Mouse (Mus musculus) right cerebral cortex, adult 18-20 months (tissue): ENCODE measurements at regions not wholly inside any gene's neighbourhood (a gene's known extent, or its start where the extent isn't known, plus 50 kb on each side); places are given as distances from the start of the nearest gene placed in this dataset.
A peak's percentile ranks its signal among the peaks of the same experiment; 100 is the strongest.

Experiments used
- DNase-seq: peaks from one replicate; pipeline ENCODE4 v3.0.0; 2022; ENCODE audit warnings: mixed read lengths

DNA sequence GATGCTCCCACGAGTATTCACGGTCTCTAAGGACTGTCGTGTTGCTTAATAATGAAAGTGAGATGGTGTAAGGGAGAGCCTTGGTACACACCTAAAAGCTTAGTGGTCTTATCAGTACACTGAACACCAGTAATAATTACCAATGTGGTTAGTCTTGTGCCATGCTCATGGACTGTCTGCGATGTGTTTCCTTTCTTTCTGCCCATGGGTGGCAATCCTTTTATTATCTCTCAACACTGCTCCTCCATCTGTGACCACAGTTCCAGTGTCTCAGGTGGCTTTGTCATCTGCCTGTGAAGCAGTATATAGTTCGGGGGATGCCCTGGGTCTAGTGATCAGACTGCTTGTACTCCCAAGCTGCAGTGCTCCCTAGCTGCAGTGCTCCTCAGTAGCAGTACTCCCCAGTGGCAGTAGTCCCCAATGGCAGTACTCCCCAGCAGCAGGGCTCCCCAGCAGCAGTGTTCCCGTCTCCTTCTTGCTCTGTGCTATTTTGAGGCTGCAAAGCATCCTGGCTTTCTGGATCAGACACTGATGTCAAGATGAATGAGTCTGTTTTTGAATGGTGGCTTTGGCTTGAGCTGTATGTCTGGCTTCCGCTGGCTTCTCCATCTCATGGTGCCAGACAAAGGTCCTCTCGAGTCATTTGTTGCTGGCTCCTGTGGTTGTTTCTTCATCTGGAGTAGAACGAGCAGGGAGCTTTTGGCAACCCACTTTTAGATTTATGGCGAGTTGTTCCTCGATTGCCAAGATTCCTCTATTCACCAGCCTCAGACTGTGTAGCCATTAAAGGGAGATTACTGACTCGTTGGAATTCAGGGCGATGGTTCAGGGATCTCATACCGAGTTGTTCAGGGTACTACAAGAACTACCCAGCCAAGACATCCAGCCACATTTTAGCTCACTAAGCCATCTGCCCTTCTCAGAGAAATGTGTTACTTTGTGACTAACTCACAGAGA, 88.4 kb upstream of the Plxnc1 start:
- DNase-seq, result peak; percentile 6

DNA sequence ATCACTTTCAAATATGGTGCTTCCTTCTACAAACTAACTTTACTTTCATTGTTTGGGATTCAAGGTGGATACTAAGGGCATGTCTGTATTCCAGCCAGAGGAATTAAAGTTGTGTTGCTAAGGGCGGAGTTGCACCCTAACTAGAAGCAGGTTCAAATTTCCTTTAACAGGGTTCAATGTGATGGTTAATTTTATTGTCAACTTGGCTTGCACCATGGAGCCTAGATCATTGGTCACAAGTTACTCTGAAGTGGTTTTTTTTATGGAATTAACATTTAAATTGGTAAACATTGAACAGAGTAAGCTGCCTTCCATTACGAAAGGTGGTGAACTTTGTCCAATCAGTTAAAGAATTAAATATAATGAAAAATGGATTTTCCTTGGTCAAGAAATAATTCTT, 86.7 kb upstream of the Plxnc1 start:
- no peak for DNase-seq

DNA sequence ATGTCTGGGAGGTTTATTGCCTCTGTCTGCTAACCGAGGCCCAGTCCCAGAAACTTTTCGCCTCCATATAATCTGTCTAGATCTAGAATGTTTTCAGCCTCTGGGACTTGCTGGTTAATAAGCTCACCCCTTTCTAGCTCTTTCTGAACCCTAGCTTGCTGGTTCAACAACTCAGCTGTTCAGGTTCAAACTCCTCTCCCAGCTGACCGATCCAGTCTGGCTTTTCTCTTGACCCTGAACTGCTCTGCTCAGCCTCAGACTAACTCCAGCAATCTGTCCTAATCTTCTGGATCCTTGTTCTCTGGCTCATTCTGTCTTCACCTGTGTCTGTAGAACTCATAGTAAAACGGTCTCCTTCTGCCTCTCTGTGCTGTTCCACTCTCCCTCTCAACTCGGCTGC, 86.2 kb upstream of the Plxnc1 start:
- no peak for DNase-seq

DNA sequence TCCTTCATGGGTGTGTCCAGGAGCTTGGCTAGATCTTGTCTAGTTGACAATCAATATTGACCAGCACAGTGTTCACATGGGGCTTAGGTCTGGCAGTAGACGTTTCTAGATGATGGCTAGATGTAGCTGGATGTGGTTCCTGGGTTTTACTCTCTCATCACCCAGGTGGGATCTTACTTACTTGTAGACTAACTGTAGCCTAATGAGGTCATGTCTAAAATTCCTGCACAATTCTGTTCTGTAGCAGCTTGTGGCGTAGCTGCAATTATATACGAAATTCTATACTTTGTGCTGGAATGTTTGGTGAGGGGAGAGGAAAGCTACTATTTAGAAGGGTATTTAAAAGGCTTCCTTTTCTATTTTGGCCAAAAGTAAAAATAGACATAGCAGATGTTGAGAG, 84.9 kb upstream of the Plxnc1 start:
- DNase-seq, result no peak

DNA sequence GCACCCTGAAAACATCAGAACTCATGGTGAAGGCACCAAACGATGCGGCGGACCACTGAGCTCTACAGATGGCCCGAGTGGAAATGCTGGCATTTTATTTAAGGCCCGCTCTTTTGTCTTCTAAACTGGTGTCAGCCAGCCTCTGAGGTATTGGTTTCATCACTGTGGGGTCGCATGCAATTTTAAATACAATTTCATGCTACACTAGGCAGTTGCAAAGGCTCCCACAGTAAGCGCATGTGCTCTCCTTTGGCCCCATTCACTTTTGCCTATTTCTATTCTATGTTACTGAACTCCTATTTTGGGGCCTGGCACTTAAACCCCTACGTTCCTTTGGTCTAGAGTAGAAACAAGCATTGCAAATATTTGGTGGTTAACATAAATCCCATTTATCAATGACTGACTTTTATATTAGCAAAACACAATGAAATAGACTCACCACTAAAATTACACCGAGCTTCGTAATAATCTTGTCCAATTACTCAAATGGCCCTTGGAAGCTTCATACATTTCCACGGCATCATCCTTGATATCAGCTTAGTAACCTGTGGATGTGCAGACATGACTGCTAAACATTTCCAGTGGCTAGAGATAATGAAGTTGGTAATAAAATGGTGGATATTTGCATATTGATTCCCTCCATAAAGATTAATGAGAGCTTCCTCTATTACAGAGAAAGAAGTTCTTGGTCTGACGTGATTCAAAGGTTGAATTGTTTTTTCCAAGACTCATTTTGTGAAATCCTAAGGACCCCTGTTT, 81.1 kb upstream of the Plxnc1 start:
- no peak for DNase-seq

DNA sequence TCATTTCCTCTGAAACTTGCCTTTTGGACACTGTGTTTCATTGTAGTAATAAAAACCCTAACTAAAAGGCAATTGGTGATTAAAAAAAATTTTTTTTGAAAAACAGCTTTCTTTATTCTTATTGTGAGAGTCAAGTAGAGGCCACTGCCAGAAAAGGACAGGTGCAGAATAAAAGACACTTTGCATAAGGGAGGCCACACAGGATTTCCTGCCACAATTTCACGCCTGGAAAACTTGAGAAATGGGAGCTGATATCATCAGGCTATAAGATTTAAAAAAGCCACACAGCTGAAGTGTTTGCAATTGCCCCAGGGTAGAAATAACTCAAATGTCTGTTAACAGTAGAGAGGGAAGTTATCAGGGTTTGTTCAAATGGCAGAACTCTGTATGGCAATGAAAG, 76.6 kb upstream of the Plxnc1 start:
- DNase-seq, result no peak

DNA sequence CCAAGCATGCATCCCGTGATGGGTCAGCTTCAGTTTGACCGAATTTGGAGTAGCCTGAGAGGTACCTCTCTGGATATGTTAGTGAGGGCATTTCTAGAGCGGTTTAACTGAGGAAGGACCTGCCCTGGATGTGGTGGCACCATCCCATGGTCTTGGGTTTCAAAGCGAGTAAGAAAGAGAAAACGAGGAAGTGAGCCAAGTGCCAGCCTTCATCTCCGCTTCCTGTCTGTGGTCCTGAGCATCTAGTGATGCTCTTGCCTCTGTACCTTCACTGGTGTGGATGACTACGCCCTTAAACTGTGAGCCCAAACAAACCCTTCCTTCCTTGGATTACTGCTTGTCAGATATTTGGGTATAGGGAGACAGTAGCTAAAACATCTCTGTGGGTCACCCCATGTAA, 72.3 kb upstream of the Plxnc1 start:
- DNase-seq, result no peak

DNA sequence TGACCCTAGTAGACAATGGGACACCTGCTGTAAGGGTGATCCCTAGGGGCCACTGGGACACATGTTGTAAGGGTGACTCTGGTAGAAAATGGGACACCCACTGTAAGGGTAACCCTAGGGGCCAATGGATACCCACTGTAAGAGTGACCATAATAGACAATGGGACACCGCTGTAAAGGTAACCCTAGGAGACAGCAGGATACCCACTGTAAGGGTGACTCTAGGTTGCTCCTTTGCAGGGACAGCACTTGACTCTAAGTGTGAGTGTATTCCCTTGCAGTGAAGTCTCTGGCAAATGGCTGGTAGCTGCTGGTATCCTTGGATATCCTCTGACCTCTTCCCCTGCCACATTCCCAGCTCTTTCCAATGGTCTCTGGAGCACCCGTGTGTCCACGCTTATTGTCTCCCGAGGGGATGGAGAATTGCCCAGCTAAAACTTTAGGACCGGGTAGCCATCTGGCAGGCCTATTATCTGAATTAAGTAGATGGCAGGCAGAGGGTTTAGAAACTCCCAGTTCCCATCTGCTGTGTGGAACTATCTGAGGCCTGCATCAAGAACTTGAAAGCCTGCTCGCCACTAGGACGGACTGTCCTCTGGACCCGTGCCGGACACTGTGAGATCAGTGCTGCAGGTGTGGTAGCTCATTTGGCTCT, 70.8 kb upstream of the Plxnc1 start:
- no peak for DNase-seq

DNA sequence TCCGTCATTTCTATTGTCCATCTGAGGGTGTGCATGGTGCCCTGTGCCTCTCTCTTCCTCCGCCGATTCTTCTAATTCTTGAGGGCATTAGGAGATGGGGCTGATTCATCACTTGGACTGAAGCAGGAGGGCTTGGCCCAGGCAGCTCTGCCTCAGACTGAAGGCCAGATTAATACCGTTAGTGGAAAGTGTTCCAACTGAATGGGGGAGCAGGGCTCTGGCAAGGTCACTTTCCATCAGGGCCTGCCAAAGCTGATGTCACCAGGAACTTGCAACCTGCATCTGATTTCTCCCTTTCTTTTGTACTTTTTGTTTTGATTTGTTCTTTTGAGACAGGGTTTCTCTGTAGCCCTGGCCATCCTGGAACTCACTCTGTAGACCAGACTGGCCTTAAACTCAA, 69.3 kb upstream of the Plxnc1 start:
- no peak for DNase-seq

DNA sequence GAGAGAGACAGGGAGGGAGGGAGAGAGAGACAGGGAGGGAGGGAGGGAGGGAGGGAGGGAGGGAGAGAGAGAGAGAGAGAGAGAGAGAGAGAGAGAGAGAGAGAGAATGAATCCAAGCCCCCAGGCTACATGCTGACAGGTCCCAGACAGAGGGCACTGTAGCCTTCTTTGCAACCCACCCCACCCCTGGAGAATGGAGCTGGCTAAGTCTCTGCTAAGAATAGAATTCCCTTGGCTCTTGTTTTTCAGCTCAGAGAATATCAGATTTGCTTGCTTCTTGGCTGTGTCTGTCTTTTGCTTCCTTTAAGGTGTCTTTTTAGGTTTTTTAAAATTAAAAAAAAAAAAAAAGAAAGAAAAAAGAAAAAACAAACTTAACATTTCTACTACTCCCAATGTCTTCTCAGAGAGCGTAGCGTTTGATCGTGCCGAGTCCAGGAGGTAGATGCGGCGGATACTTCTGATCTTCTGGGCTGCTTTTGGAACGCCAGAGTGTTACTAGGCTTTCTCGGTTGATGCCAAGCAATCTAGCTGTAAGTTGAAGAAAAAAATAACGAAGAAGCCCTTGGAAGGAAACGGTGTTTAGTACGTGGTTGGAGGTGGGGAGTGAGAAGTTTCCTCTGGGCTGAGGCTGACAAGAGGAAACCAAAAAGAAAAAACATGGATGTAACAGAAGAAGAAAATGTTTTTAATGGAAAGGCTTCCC, 68.7 kb upstream of the Plxnc1 start:
- DNase-seq, result no peak

DNA sequence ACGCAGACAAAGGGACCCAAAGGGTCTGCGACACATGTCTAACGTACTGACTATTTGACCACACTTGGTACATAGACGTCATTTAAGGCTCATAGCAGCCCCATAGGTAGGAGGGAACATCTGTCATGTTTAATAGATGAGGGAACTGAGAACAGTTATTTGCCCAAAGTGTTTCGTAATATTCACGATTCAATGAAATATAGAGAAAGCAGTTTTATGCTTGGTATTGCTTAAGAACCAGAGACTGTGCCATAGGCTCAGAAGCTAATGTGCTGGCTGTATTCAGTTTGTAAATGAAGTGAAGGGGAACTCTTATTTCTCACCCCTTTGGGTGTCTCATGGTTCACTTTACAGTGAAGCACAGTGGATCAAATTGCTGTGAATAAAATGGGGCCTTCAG, 65.7 kb upstream of the Plxnc1 start:
- DNase-seq, result no peak

DNA sequence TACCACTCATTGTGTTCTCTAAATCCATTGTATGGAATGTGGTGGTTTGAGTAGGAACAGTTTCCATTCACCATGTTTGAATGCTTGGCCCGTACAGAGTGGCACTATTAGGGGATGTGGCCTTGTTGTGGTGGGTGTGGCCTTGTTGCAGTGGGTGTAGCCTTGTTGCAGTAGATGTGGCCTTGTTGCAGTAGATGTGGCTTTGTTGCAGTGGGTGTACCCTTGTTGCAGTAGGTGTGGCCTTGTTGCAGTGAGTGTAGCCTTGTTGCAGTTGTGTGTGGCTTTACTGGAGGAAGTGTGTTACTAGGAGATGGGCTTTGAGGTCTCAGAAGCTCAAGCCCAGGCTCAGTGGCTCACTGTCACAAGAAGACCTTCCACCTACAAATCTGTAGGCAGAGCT, 64.4 kb upstream of the Plxnc1 start:
- DNase-seq, result no peak

DNA sequence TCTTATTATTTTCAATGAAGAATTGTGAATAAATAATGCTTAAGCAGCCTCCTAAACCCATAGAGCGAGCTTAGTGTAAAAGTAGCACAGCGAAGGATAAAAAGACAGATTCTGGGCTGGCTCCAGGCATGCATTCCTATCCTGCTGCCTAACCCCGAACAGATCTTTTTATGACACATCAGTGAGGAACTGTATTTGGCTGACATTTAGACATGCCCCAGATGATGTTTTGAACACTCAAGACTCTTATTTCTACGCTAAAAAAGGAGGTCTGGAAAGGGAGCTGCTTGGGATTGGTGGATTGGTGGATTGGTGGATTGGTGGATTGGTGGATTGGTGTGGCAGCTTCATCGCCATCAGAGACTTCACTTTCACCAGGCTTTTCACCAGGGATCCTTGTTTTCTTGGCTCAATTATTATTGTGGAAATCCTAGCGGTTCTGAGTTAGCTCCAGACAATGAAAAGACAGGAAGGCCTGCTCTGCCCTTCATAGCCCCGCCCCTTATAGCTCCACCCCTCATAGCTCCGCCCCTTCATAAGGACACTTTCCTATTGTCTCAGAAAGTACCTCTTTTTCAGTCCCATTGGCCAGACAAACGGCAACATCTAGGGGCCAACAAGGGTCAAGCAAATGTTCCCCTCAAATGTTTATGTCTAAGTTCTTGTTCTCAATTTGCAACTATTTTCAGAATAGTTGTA, 59.6 kb upstream of the Plxnc1 start:
- DNase-seq, result no peak

DNA sequence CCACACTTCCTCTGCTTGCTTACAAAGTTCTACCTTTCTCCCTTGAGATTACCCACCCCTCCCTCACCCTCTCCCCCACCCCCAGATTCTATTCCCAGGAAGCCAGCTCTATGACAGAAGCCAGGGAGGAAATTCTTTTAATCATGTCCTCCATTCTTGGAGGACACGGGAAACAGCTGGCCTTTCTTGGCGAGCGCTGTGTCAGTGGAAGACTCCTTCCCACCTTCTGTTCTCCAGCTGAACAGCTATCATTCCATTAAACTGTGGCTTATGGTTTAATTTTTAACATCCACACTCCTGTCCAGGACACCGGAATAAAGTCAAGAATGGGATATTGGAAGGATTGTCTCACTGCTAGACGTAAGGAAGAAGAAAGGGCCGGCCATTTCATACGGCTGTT, 59.0 kb upstream of the Plxnc1 start:
- no peak for DNase-seq

DNA sequence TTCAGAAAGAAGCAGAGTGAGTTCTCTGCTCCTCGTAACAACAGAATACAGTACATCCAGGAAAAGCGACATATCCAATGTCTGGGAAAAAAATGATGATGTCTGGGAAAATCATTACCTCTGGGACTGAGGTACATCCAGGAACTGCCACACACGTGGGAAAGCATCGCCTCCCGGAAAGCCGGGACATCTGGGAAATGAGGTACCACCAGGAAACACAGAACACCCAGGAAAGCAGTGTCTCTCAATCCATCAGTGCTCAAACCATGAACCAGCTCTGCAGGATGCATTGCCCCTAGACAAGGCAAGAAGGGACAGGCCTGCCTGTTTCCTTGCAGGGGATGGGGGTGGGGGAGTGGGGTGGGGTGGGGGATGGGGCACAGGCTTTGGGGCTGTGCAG, 57.0 kb upstream of the Plxnc1 start:
- no peak for DNase-seq

DNA sequence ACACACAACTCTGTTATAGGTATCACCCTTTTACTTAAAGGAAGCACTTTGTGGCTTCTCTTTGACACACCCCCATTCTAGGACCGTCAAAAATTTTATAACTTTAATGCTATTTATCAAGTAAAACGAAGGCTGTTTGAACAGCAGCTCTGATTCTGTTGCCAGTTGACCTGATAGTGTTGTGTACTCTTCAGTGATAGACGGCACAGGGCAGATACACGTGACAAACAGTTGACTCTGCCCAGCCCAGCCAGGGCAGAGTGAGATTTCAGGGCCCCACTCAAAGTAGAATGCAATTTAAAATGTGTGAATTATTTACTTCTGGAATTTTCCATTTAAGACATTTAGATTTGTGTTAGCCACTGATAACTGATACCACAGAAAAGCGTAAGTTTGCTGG, 55.1 kb upstream of the Plxnc1 start:
- no peak for DNase-seq
